ENCODE assay signal across 8 mouse cellular contexts in genomic region chr10:127512813-127513212, GRCm38 (mm10). TPM values are rescaled to one million over a fixed set of nuclear protein-coding genes. Genes with fewer than 3 reads are reported as not detected.
DNase-seq lines count a peak whose midpoint lies in the region; ATAC-seq and TF ChIP-seq lines count a peak whose summit lies in the region.

No protein-coding gene starts in this region.

- H3ac ChIP-seq in C2C12 (ENCODE audit: control insufficient read depth, insufficient read length, low read depth): no peak overlapping the region

- WGBS in heart, embryonic 12.5 days: under 1% methylated on average over 27 of the region's 27 CpGs
- WGBS in kidney, postnatal 0 days: under 1% methylated on average over 27 of the region's 27 CpGs
- under 1% methylated on average over 27 of the region's 27 CpGs for WGBS in liver, adult 2 months

- H3K79me2 ChIP-seq in C2C12 (ENCODE audit: control insufficient read depth, insufficient read depth): no peaks in the 10 kb centered on the region
- H3K79me2 ChIP-seq in liver, adult 2 months (ENCODE audit: control insufficient read depth, insufficient read depth, low read length): no peaks in the 10 kb centered on the region

- peak; percentile 10; the same call in 1 of the 2 replicates for ATAC-seq in heart, embryonic 12.5 days (ENCODE audit: insufficient number of reproducible peaks, low FRiP score)
- ATAC-seq in kidney, postnatal 0 days (replicated peaks; ENCODE audit: low FRiP score, low read depth): peak; percentile 22
- ATAC-seq in monocyte, adult 5-6 weeks (replicated peaks; ENCODE audit: insufficient number of reproducible peaks, low FRiP score, low TSS enrichment, poor library complexity, severe bottlenecking): peak; percentile 68

- no peak overlapping the region for H3K27ac ChIP-seq in bone marrow macrophage, adult 2 months (ENCODE audit: insufficient read depth, low read depth, low read length)
- H3K27ac ChIP-seq in heart, embryonic 12.5 days (ENCODE audit: poor library complexity, severe bottlenecking): no peak overlapping the region
- no peak overlapping the region for H3K27ac ChIP-seq in kidney, postnatal 0 days
- no peak overlapping the region for H3K27ac ChIP-seq in liver, adult 2 months (replicated peaks; ENCODE audit: insufficient read depth, low read depth, low read length)

- DNase-seq in kidney, postnatal 0 days (ENCODE audit: low spot score): peak; percentile 94
- DNase-seq in liver, adult 2 months (ENCODE audit: extremely low read depth, low read depth, low spot score): peak; percentile 69
- peak; percentile 85 to 88 for DNase-seq in spleen, postnatal 36 days (ENCODE audit: low spot score in 2 of 2)

- peaks cover 15% of the 10 kb centered on the region for H3K4me1 ChIP-seq in bone marrow macrophage, adult 2 months (ENCODE audit: control insufficient read depth, insufficient read depth, low read length)
- H3K4me1 ChIP-seq in erythroblast, embryonic 14.5 days (ENCODE audit: control insufficient read depth): peaks cover 81% of the 10 kb centered on the region
- peaks cover 76% of the 10 kb centered on the region for H3K4me1 ChIP-seq in heart, embryonic 12.5 days (replicated peaks)
- H3K4me1 ChIP-seq in kidney, postnatal 0 days (replicated peaks; ENCODE audit: insufficient read depth, low read length): peaks cover 41% of the 10 kb centered on the region
- peaks cover 18% of the 10 kb centered on the region for H3K4me1 ChIP-seq in liver, adult 2 months (ENCODE audit: control insufficient read depth, insufficient read depth, low read length)

- H3K9me3 ChIP-seq in erythroblast, embryonic 14.5 days (ENCODE audit: control insufficient read depth, low read length): peaks cover 13% of the 10 kb centered on the region; the same call in 1 of the 2 replicates
- no peaks in the 10 kb centered on the region for H3K9me3 ChIP-seq in heart, embryonic 12.5 days (replicated peaks)
- no peaks in the 10 kb centered on the region for H3K9me3 ChIP-seq in kidney, postnatal 0 days (replicated peaks; ENCODE audit: low read length)

- H3K4me2 ChIP-seq in heart, embryonic 12.5 days: peak overlapping the region; percentile 84
- peak overlapping the region; percentile 83 for H3K4me2 ChIP-seq in kidney, postnatal 0 days (ENCODE audit: low read length)

- peak; percentile 100 for TF ChIP-seq CTCF in C2C12 (IDR thresholded peaks at IDR 0.05; ENCODE audit: control insufficient read depth, insufficient read depth, insufficient read length)
- TF ChIP-seq CTCF in bone marrow macrophage, adult 2 months (IDR thresholded peaks at IDR 0.05; ENCODE audit: low read depth, low read length): peak; percentile 98
- TF ChIP-seq CTCF in kidney, postnatal 0 days (IDR thresholded peaks at IDR 0.05; ENCODE audit: low read depth): peak; percentile 100
- peak; percentile 100 for TF ChIP-seq CTCF in liver, adult 2 months (IDR thresholded peaks at IDR 0.05; ENCODE audit: low read depth, low read length)

- no peaks in the 10 kb centered on the region for H3K27me3 ChIP-seq in C2C12 (ENCODE audit: control insufficient read depth, insufficient read depth, insufficient read length)
- H3K27me3 ChIP-seq in erythroblast, embryonic 14.5 days (ENCODE audit: control insufficient read depth): peaks cover 91% of the 10 kb centered on the region
- peaks cover 88% of the 10 kb centered on the region for H3K27me3 ChIP-seq in heart, embryonic 12.5 days (replicated peaks)
- H3K27me3 ChIP-seq in kidney, postnatal 0 days (ENCODE audit: insufficient read depth, low read length): peaks cover 49% of the 10 kb centered on the region
- H3K27me3 ChIP-seq in liver, adult 2 months (ENCODE audit: control insufficient read depth, insufficient read depth, low read length): peaks cover 2% of the 10 kb centered on the region; the same call in 1 of the 2 replicates

- peak overlapping the region; percentile 19; the same call in 1 of the 2 replicates for H3K9ac ChIP-seq in heart, embryonic 12.5 days
- H3K9ac ChIP-seq in kidney, postnatal 0 days (ENCODE audit: low read depth, low read length): no peak overlapping the region
- peak overlapping the region; percentile 47 for H3K9ac ChIP-seq in liver, adult 2 months (ENCODE audit: low read depth, low read length)

- no peaks in the 10 kb centered on the region for H3K79me3 ChIP-seq in C2C12 (ENCODE audit: low read depth)

- peaks cover 10% of the 10 kb centered on the region for H3K36me3 ChIP-seq in C2C12 (ENCODE audit: control insufficient read depth, insufficient read depth)
- peaks cover 13% of the 10 kb centered on the region for H3K36me3 ChIP-seq in erythroblast, embryonic 14.5 days (ENCODE audit: control insufficient read depth)
- peaks cover 8% of the 10 kb centered on the region for H3K36me3 ChIP-seq in heart, embryonic 12.5 days
- 0 out of 2 replicates have a peak, but pooled peaks cover 2% of the 10 kb centered on the region for H3K36me3 ChIP-seq in kidney, postnatal 0 days (ENCODE audit: insufficient read depth, low read length)
- H3K36me3 ChIP-seq in liver, adult 2 months (ENCODE audit: control insufficient read depth, insufficient read depth, low read length): no peaks in the 10 kb centered on the region; the same call in 1 of the 2 replicates

- no peak overlapping the region for H3K4me3 ChIP-seq in C2C12 (ENCODE audit: insufficient read depth, poor library complexity, severe bottlenecking)
- peak overlapping the region; percentile 64 for H3K4me3 ChIP-seq in bone marrow macrophage, adult 2 months (ENCODE audit: insufficient read depth, low read length)
- peak overlapping the region; percentile 39 for H3K4me3 ChIP-seq in erythroblast, embryonic 14.5 days (replicated peaks)
- H3K4me3 ChIP-seq in heart, embryonic 12.5 days: peak overlapping the region; percentile 48
- H3K4me3 ChIP-seq in kidney, postnatal 0 days (replicated peaks; ENCODE audit: low read depth, low read length): 0 out of 2 replicates have a peak overlapping the region, but pooled peaks have one; percentile 44
- no peak overlapping the region for H3K4me3 ChIP-seq in liver, adult 2 months (ENCODE audit: insufficient read depth, low read depth, low read length)

- TF ChIP-seq POLR2A in bone marrow macrophage, adult 2 months (IDR thresholded peaks at IDR 0.05; ENCODE audit: borderline replicate concordance, low read depth, low read length): no peak
- no peak for TF ChIP-seq POLR2A in liver, adult 2 months (IDR thresholded peaks at IDR 0.05; ENCODE audit: extremely low read depth, insufficient read depth, low read length)

TF ChIP-seq in C2C12, 6 proteins besides CTCF, POLR2A, EP300 and RAD21:
- peak; percentile 43 for TF ChIP-seq MYOD1 (IDR thresholded peaks at IDR 0.05; ENCODE audit: control insufficient read depth, insufficient read length, low read depth)
- TF ChIP-seq FOSL1 (IDR thresholded peaks at IDR 0.05; ENCODE audit: insufficient read depth, low read length, poor library complexity, severe bottlenecking): no peak
- no peak for TF ChIP-seq USF1 (IDR thresholded peaks at IDR 0.05; ENCODE audit: low read depth)
- TF ChIP-seq MAX (IDR thresholded peaks at IDR 0.05): peak; percentile 45
- no peak for TF ChIP-seq CEBPB (IDR thresholded peaks at IDR 0.05; ENCODE audit: low read depth)
- no peak for TF ChIP-seq MYOG (IDR thresholded peaks at IDR 0.05; ENCODE audit: control insufficient read depth, extremely low read depth, insufficient read length)
TF ChIP-seq in C2C12: peak in this region for 2.

RNA-seq across cellular contexts. Expression of gene Ndufa4l2, which starts 2.0 kb away (rescaled TPM):
- polyA plus RNA-seq in C2C12 (2012; fragmentation: generic; extraction: Trizol): 0.42 TPM
- not detected in 2 replicates for polyA plus RNA-seq in bone marrow macrophage, adult 2 months (2012; ENCODE audit: insufficient read depth, insufficient read length, missing spikeins)
- polyA plus RNA-seq in erythroblast, embryonic 14.5 days (2012): 1.1 and 2.6 TPM in 2 replicates
- 19.5 and 24.4 TPM in 2 replicates for polyA plus RNA-seq in heart, embryonic 12.5 days (2016; fragmentation: Nextera tagmentation; extraction: Ambion mirVana)
- polyA plus RNA-seq in kidney, postnatal 0 days (2015; fragmentation: Nextera tagmentation; extraction: Ambion mirVana): 57.8 and 63.2 TPM in 2 replicates
- 0.09 and 0.40 TPM in 2 replicates for total RNA-seq in liver, adult 2 months (2014; rRNA removed)
- 4.0 and 4.4 TPM in 2 replicates for polyA plus RNA-seq in liver, adult 2 months (2012; rRNA removed)
- not detected in 3 replicates for total RNA-seq in monocyte, adult 5-6 weeks (2017)

RNA-seq across cellular contexts. Expression of gene Shmt2, which starts 9.4 kb away (rescaled TPM):
- polyA plus RNA-seq in C2C12 (2012; fragmentation: generic; extraction: Trizol): 340 TPM
- 21.0 and 22.8 TPM in 2 replicates for polyA plus RNA-seq in bone marrow macrophage, adult 2 months (2012; ENCODE audit: insufficient read depth, insufficient read length, missing spikeins)
- 27.8 and 31.8 TPM in 2 replicates for polyA plus RNA-seq in erythroblast, embryonic 14.5 days (2012)
- 80.4 and 83.8 TPM in 2 replicates for polyA plus RNA-seq in heart, embryonic 12.5 days (2016; fragmentation: Nextera tagmentation; extraction: Ambion mirVana)
- polyA plus RNA-seq in kidney, postnatal 0 days (2015; fragmentation: Nextera tagmentation; extraction: Ambion mirVana): 71.1 and 76.0 TPM in 2 replicates
- 130 and 154 TPM in 2 replicates for total RNA-seq in liver, adult 2 months (2014; rRNA removed)
- polyA plus RNA-seq in liver, adult 2 months (2012; rRNA removed): 309 and 324 TPM in 2 replicates
- 7.9 to 28.8 TPM (median 11.5 TPM) in 3 replicates for total RNA-seq in monocyte, adult 5-6 weeks (2017)

RNA-seq across cellular contexts. Expression of gene Stac3, which starts 11.3 kb away (rescaled TPM):
- polyA plus RNA-seq in C2C12 (2012; fragmentation: generic; extraction: Trizol): 9.7 TPM
- polyA plus RNA-seq in bone marrow macrophage, adult 2 months (2012; ENCODE audit: insufficient read depth, insufficient read length, missing spikeins): 1.5 and 2.7 TPM in 2 replicates
- polyA plus RNA-seq in erythroblast, embryonic 14.5 days (2012): 0.04 and 0.05 TPM in 2 replicates
- polyA plus RNA-seq in heart, embryonic 12.5 days (2016; fragmentation: Nextera tagmentation; extraction: Ambion mirVana): 0.50 and 1.1 TPM in 2 replicates
- polyA plus RNA-seq in kidney, postnatal 0 days (2015; fragmentation: Nextera tagmentation; extraction: Ambion mirVana): 0.16 and 0.31 TPM in 2 replicates
- 0.20 and 0.37 TPM in 2 replicates for total RNA-seq in liver, adult 2 months (2014; rRNA removed)
- polyA plus RNA-seq in liver, adult 2 months (2012; rRNA removed): 0.42 and 0.49 TPM in 2 replicates
- 0.32 to 9.8 TPM (median 1.4 TPM) in 3 replicates for total RNA-seq in monocyte, adult 5-6 weeks (2017)

RNA-seq across cellular contexts. Expression of gene Nxph4, which starts 21.5 kb away (rescaled TPM):
- polyA plus RNA-seq in C2C12 (2012; fragmentation: generic; extraction: Trizol): 1.2 TPM
- polyA plus RNA-seq in bone marrow macrophage, adult 2 months (2012; ENCODE audit: insufficient read depth, insufficient read length, missing spikeins): not detected in 2 replicates
- not detected in 2 replicates for polyA plus RNA-seq in erythroblast, embryonic 14.5 days (2012)
- polyA plus RNA-seq in heart, embryonic 12.5 days (2016; fragmentation: Nextera tagmentation; extraction: Ambion mirVana): 0.33 and 0.65 TPM in 2 replicates
- polyA plus RNA-seq in kidney, postnatal 0 days (2015; fragmentation: Nextera tagmentation; extraction: Ambion mirVana): 0.93 and 1.1 TPM in 2 replicates
- not detected in 2 replicates for total RNA-seq in liver, adult 2 months (2014; rRNA removed)
- polyA plus RNA-seq in liver, adult 2 months (2012; rRNA removed): 0.05 TPM in 1 of 2 replicates, not detected in the other
- total RNA-seq in monocyte, adult 5-6 weeks (2017): not detected in 3 replicates

Comparison
In these comparisons a context has a peak if more than half of its experiments do, and no peak if none do; other contexts are left out.
1. H3K4me3 ChIP-seq: peak in bone marrow macrophage, adult 2 months (single experiment), erythroblast, embryonic 14.5 days (single experiment), heart, embryonic 12.5 days (single experiment) and kidney, postnatal 0 days (single experiment); none in C2C12 (single experiment) and liver, adult 2 months (single experiment).
2. ATAC-seq: peak in every context shown above with its lines; median percentile 68 in monocyte, adult 5-6 weeks; 22 in kidney, postnatal 0 days; 10 in heart, embryonic 12.5 days.
3. Peak in every context shown above with its lines, with median percentiles within 50 percentile points of each other: CTCF ChIP-seq and DNase-seq.